Mouse (Mus musculus): Measurements from ENCODE around the gene Usp18. TPM values are rescaled to one million over a fixed set of nuclear protein-coding genes. Genes with fewer than 3 reads are reported as not detected.

Usp18 gene
- polyA plus RNA-seq, 1 experiment from 2014 or later = 1.0 TPM

GRCm38 (mm10) chr6:121224993-121225392 lies 20.7 kb upstream of the Usp18 start:
- in situ Hi-C loops (cut with MboI; ENCODE audit: low pct_unique_long_range_greater_than_20kb) = no loop called here
- ChIA-PET POLR2A (no interaction called here), CTCF (interaction anchor here (1.1 kb wide), 1 partner anchor 10 kb away, joined by 3 read pairs; no protein-coding TSS in a partner anchor)
- H3K27me3 ChIP-seq = peaks cover 5% of the 10 kb centered on the region
- TF ChIP-seq CTCF (IDR thresholded peaks at IDR 0.05) = no peak
- no peak for ATAC-seq
- no peak for DNase-seq (ENCODE audit: low read depth, low spot score)

- POLR2A ChIA-PET = no interaction called here
- H3K27me3 ChIP-seq = peaks cover 8% of the 10 kb centered on the region
- CTCF ChIA-PET = interaction anchor here (1.1 kb wide), 1 partner anchor 9 kb away, joined by 3 read pairs; no protein-coding TSS in a partner anchor
- no peak for DNase-seq (ENCODE audit: low read depth, low spot score)
- TF ChIP-seq CTCF (IDR thresholded peaks at IDR 0.05) = no peak
- in situ Hi-C loops (cut with MboI; ENCODE audit: low pct_unique_long_range_greater_than_20kb) = no loop called here
- ATAC-seq = no peak
Measured at GRCm38 (mm10) chr6:121226043-121226442, 19.7 kb upstream of the Usp18 start.

GRCm38 (mm10) chr6:121226744-121227143 lies 19.0 kb upstream of the Usp18 start:
- in situ Hi-C loops (cut with MboI; ENCODE audit: low pct_unique_long_range_greater_than_20kb) = no loop called here
- H3K27me3 ChIP-seq = peaks cover 15% of the 10 kb centered on the region
- POLR2A ChIA-PET = no interaction called here
- ATAC-seq (no peak), DNase-seq (ENCODE audit: low read depth, low spot score) (no peak)
- no peak for TF ChIP-seq CTCF (IDR thresholded peaks at IDR 0.05)
- CTCF ChIA-PET = no interaction called here

GRCm38 (mm10) chr6:121228421-121228820 lies 17.3 kb upstream of the Usp18 start:
- no peak for TF ChIP-seq CTCF (IDR thresholded peaks at IDR 0.05)
- peaks cover 19% of the 10 kb centered on the region for H3K27me3 ChIP-seq
- DNase-seq (ENCODE audit: low read depth, low spot score) = no peak
- ATAC-seq = no peak
- in situ Hi-C loops (cut with MboI; ENCODE audit: low pct_unique_long_range_greater_than_20kb) = no loop called here
- ChIA-PET POLR2A (no interaction called here), CTCF (interaction anchor here (1.2 kb wide), 1 partner anchor 10 kb away, joined by 3 read pairs; no protein-coding TSS in a partner anchor)

- no peak for TF ChIP-seq CTCF (IDR thresholded peaks at IDR 0.05)
- no peak for DNase-seq (ENCODE audit: low read depth, low spot score)
- H3K27me3 ChIP-seq = peaks cover 28% of the 10 kb centered on the region
- ATAC-seq = no peak
- in situ Hi-C loops (cut with MboI; ENCODE audit: low pct_unique_long_range_greater_than_20kb) = no loop called here
- ChIA-PET POLR2A (no interaction called here), CTCF (no interaction called here)
Measured at GRCm38 (mm10) chr6:121232652-121233051, 13.1 kb upstream of the Usp18 start.

- no peak for ATAC-seq
- POLR2A ChIA-PET = no interaction called here
- TF ChIP-seq CTCF (IDR thresholded peaks at IDR 0.05) = no peak
- CTCF ChIA-PET = no interaction called here
- DNase-seq (ENCODE audit: low read depth, low spot score) = no peak
- in situ Hi-C loops (cut with MboI; ENCODE audit: low pct_unique_long_range_greater_than_20kb) = no loop called here
- H3K27me3 ChIP-seq = peaks cover 37% of the 10 kb centered on the region
Measured at GRCm38 (mm10) chr6:121236386-121236785, 9.3 kb upstream of the Usp18 start.

GRCm38 (mm10) chr6:121238209-121238608 lies 7.5 kb upstream of the Usp18 start:
- in situ Hi-C loops (cut with MboI; ENCODE audit: low pct_unique_long_range_greater_than_20kb) = no loop called here
- ATAC-seq = no peak
- CTCF ChIA-PET = interaction anchor here (1.2 kb wide), 1 partner anchor 9 kb away, joined by 3 read pairs; no protein-coding TSS in a partner anchor
- POLR2A ChIA-PET = no interaction called here
- TF ChIP-seq CTCF (IDR thresholded peaks at IDR 0.05) = no peak
- no peak for DNase-seq (ENCODE audit: low read depth, low spot score)
- H3K27me3 ChIP-seq = peaks cover 31% of the 10 kb centered on the region

- ChIA-PET CTCF (no interaction called here), POLR2A (interaction anchor here (0.7 kb wide), 1 partner anchor 8 kb away, joined by 3 read pairs; no protein-coding TSS in a partner anchor)
- H3K27me3 ChIP-seq = peaks cover 25% of the 10 kb centered on the region
- in situ Hi-C loops (cut with MboI; ENCODE audit: low pct_unique_long_range_greater_than_20kb) = no loop called here
- ATAC-seq (no peak), DNase-seq (ENCODE audit: low read depth, low spot score) (no peak)
- TF ChIP-seq CTCF (IDR thresholded peaks at IDR 0.05) = no peak
Measured at GRCm38 (mm10) chr6:121241780-121242179, 3.9 kb upstream of the Usp18 start.

GRCm38 (mm10) chr6:121243161-121243560 lies 2.5 kb upstream of the Usp18 start:
- CTCF ChIA-PET = interaction anchor here (1.0 kb wide), 1 partner anchor 28 kb away, joined by 3 read pairs; no protein-coding TSS in a partner anchor
- in situ Hi-C loops (cut with MboI; ENCODE audit: low pct_unique_long_range_greater_than_20kb) = no loop called here
- no peak for TF ChIP-seq CTCF (IDR thresholded peaks at IDR 0.05)
- no peak for ATAC-seq
- POLR2A ChIA-PET = no interaction called here
- no peak for DNase-seq (ENCODE audit: low read depth, low spot score)
- H3K27me3 ChIP-seq = peaks cover 18% of the 10 kb centered on the region

- peaks cover 7% of the 10 kb centered on the region for H3K27me3 ChIP-seq
- TF ChIP-seq CTCF (IDR thresholded peaks at IDR 0.05) = no peak
- ATAC-seq = peak; percentile 18
- POLR2A ChIA-PET = no interaction called here
- CTCF ChIA-PET = no interaction called here
- no peak for DNase-seq (ENCODE audit: low read depth, low spot score)
- in situ Hi-C loops (cut with MboI; ENCODE audit: low pct_unique_long_range_greater_than_20kb) = no loop called here
Measured at GRCm38 (mm10) chr6:121246037-121246361, 293 bp downstream of the Usp18 start.

- no peak for DNase-seq (ENCODE audit: low read depth, low spot score)
- in situ Hi-C loops (cut with MboI; ENCODE audit: low pct_unique_long_range_greater_than_20kb) = no loop called here
- ChIA-PET POLR2A (interaction anchor here (0.5 kb wide), 1 partner anchor 9 kb away, joined by 3 read pairs; no protein-coding TSS in a partner anchor), CTCF (interaction anchor here (1.1 to 1.5 kb wide), 3 partner anchors 11 to 23 kb away, joined by 3 to 4 read pairs (median 3); no protein-coding TSS in a partner anchor)
- H3K27me3 ChIP-seq = no peaks in the 10 kb centered on the region
- ATAC-seq = no peak
- TF ChIP-seq CTCF (IDR thresholded peaks at IDR 0.05) = no peak
Measured at GRCm38 (mm10) chr6:121250406-121250805, 4.7 kb downstream of the Usp18 start.

- no peak for DNase-seq (ENCODE audit: low read depth, low spot score)
- in situ Hi-C loops (cut with MboI; ENCODE audit: low pct_unique_long_range_greater_than_20kb) = no loop called here
- ATAC-seq = no peak
- H3K27me3 ChIP-seq = no peaks in the 10 kb centered on the region
- ChIA-PET CTCF (interaction anchor here (1.5 kb wide), 1 partner anchor 19 kb away, joined by 4 read pairs; no protein-coding TSS in a partner anchor), POLR2A (no interaction called here)
- no peak for TF ChIP-seq CTCF (IDR thresholded peaks at IDR 0.05)
Measured at GRCm38 (mm10) chr6:121251256-121251655, 5.5 kb downstream of the Usp18 start.

Measured in Patski (cell line).